Mouse (Mus musculus): ENCODE data around the gene Gng4. TPM values are rescaled to one million over a fixed set of nuclear protein-coding genes. Genes with fewer than 3 reads are reported as not detected.
A peak's percentile ranks its signal among the peaks of the same experiment; 100 is the strongest.

Gng4 gene
- total and polyA plus RNA-seq, 3 experiments = not detected

DNA sequence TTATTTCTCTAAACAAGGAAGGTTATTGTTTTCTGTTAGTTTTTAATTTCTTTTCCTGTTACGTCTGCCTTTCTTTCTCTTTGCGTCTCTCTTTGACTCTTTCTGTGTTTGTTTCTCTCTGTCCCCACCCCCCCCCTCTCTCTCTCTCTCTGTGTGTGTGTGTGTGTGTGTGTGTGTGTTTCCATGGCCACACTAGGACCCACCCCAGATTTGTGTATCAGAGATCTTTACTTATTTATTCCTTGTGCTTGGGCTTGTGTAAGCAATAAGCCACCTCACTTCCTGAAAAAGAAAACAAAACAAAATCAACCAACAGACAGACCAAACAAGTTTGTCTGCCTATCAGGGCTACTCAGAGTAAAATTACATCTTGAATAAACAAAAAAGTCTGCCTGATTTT, 82.5 kb downstream of the Gng4 start:
- TF ChIP-seq CTCF (IDR thresholded peaks at IDR 0.05 in 2 of 3, conservative IDR thresholded peaks at IDR 0.05 in 1 of 3; ENCODE audit: control insufficient read depth in 1 of 3, insufficient read depth in 1 of 3, low read depth in 2 of 3, low read length in 3 of 3, poor library complexity in 1 of 3, severe bottlenecking in 1 of 3) (no peak), ZKSCAN1 (IDR thresholded peaks at IDR 0.05; ENCODE audit: low read depth, low read length) (no peak), CHD2 (IDR thresholded peaks at IDR 0.05; ENCODE audit: low read length) (no peak), RCOR1 (IDR thresholded peaks at IDR 0.05; ENCODE audit: low read depth, low read length) (no peak), NELFE (IDR thresholded peaks at IDR 0.05; ENCODE audit: low read depth, low read length) (no peak), SMC3 (IDR thresholded peaks at IDR 0.05; ENCODE audit: low read depth, low read length) (no peak), MXI1 (IDR thresholded peaks at IDR 0.05; ENCODE audit: low read depth, low read length) (no peak), CHD1 (IDR thresholded peaks at IDR 0.05; ENCODE audit: low read depth, low read length) (no peak)
- no peak overlapping the region for H3K9ac ChIP-seq (ENCODE audit: control insufficient read depth, low read depth, low read length, poor library complexity, severe bottlenecking)
- H3K79me2 ChIP-seq (ENCODE audit: control insufficient read depth, insufficient read depth, low read length, poor library complexity) = no peaks in the 10 kb centered on the region
- no peak overlapping the region for H3K4me3 ChIP-seq (ENCODE audit: control insufficient read depth in 1 of 2, insufficient read depth in 1 of 2, low read depth in 2 of 2, low read length in 2 of 2)
- peak overlapping the region; percentile 19; the same call in 1 of the 2 replicates for H3K27ac ChIP-seq (ENCODE audit: control insufficient read depth, low read depth, low read length)
- H3K4me1 ChIP-seq (ENCODE audit: control insufficient read depth in 1 of 2, insufficient read depth in 2 of 2, low read length in 2 of 2) = peaks cover 3 to 14% of the 10 kb centered on the region in 2 experiments; a peak in 3 of 4 replicates
- no peaks in the 10 kb centered on the region for H3K27me3 ChIP-seq (ENCODE audit: control insufficient read depth in 1 of 2, insufficient read depth in 2 of 2, low read length in 2 of 2)
- H3K9me3 ChIP-seq (replicated peaks; ENCODE audit: insufficient read depth, low read length) = no peaks in the 10 kb centered on the region
- H3K36me3 ChIP-seq (ENCODE audit: control insufficient read depth in 1 of 2, insufficient read depth in 2 of 2, low read length in 2 of 2) = peaks cover 0 to 11% of the 10 kb centered on the region in 2 experiments; a peak in 2 of 4 replicates
- no peak for DNase-seq (ENCODE audit: low read depth, low spot score)

- no peaks in the 10 kb centered on the region for H3K9me3 ChIP-seq (replicated peaks; ENCODE audit: insufficient read depth, low read length)
- H3K36me3 ChIP-seq (ENCODE audit: control insufficient read depth in 1 of 2, insufficient read depth in 2 of 2, low read length in 2 of 2) = peaks cover 0 to 11% of the 10 kb centered on the region in 2 experiments; a peak in 2 of 4 replicates
- DNase-seq (ENCODE audit: low read depth, low spot score) = peak; percentile 69
- no peak overlapping the region for H3K9ac ChIP-seq (ENCODE audit: control insufficient read depth, low read depth, low read length, poor library complexity, severe bottlenecking)
- no peaks in the 10 kb centered on the region for H3K27me3 ChIP-seq (ENCODE audit: control insufficient read depth in 1 of 2, insufficient read depth in 2 of 2, low read length in 2 of 2)
- peaks cover 3 to 14% of the 10 kb centered on the region in 2 experiments; a peak in 3 of 4 replicates for H3K4me1 ChIP-seq (ENCODE audit: control insufficient read depth in 1 of 2, insufficient read depth in 2 of 2, low read length in 2 of 2)
- no peak overlapping the region for H3K27ac ChIP-seq (ENCODE audit: control insufficient read depth, low read depth, low read length)
- no peaks in the 10 kb centered on the region for H3K79me2 ChIP-seq (ENCODE audit: control insufficient read depth, insufficient read depth, low read length, poor library complexity)
- no peak overlapping the region for H3K4me3 ChIP-seq (ENCODE audit: control insufficient read depth in 1 of 2, insufficient read depth in 1 of 2, low read depth in 2 of 2, low read length in 2 of 2)
- TF ChIP-seq POLR2AphosphoS5 (IDR thresholded peaks at IDR 0.05; ENCODE audit: borderline replicate concordance, low read depth, low read length) (0 out of 2 replicates have a peak, but pooled peaks have one; percentile 22), MXI1 (IDR thresholded peaks at IDR 0.05; ENCODE audit: low read depth, low read length) (no peak), BHLHE40 (IDR thresholded peaks at IDR 0.05; ENCODE audit: borderline replicate concordance, low read depth, low read length) (no peak), SMC3 (IDR thresholded peaks at IDR 0.05; ENCODE audit: low read depth, low read length) (no peak), GABPA (IDR thresholded peaks at IDR 0.05; ENCODE audit: low read depth, low read length) (no peak), ZKSCAN1 (IDR thresholded peaks at IDR 0.05; ENCODE audit: low read depth, low read length) (no peak), MAX (IDR thresholded peaks at IDR 0.05; ENCODE audit: low read length) (peak; percentile 66; the same call in 1 of the 2 replicates), USF2 (IDR thresholded peaks at IDR 0.05; ENCODE audit: borderline replicate concordance in 1 of 2, insufficient read depth in 1 of 2, low read depth in 1 of 2, low read length in 2 of 2) (peak in 1 of 2 experiments; percentile 63; a peak in 2 of 4 replicates), ZC3H11A (IDR thresholded peaks at IDR 0.05; ENCODE audit: low read depth, low read length) (no peak), ETS1 (IDR thresholded peaks at IDR 0.05; ENCODE audit: low read depth, low read length) (no peak), TCF12 (IDR thresholded peaks at IDR 0.05; ENCODE audit: low read depth, low read length) (no peak), EP300 (IDR thresholded peaks at IDR 0.05; ENCODE audit: low read depth in 1 of 2, low read length in 2 of 2) (no peak), TBP (IDR thresholded peaks at IDR 0.05; ENCODE audit: low read depth, low read length) (no peak), RAD21 (IDR thresholded peaks at IDR 0.05; ENCODE audit: low read depth, low read length) (no peak), CHD1 (IDR thresholded peaks at IDR 0.05; ENCODE audit: low read depth, low read length) (no peak), MYC (IDR thresholded peaks at IDR 0.05; ENCODE audit: low read depth, low read length) (no peak), POLR2A (IDR thresholded peaks at IDR 0.05; ENCODE audit: control insufficient read depth in 1 of 2, insufficient read depth in 1 of 2, low read depth in 1 of 2, low read length in 2 of 2, poor library complexity in 1 of 2) (no peak), CTCF (IDR thresholded peaks at IDR 0.05 in 2 of 3, conservative IDR thresholded peaks at IDR 0.05 in 1 of 3; ENCODE audit: control insufficient read depth in 1 of 3, insufficient read depth in 1 of 3, low read depth in 2 of 3, low read length in 3 of 3, poor library complexity in 1 of 3, severe bottlenecking in 1 of 3) (no peak), NELFE (IDR thresholded peaks at IDR 0.05; ENCODE audit: low read depth, low read length) (no peak), MYB (IDR thresholded peaks at IDR 0.05; ENCODE audit: low read depth, low read length) (no peak), ZNF384 (IDR thresholded peaks at IDR 0.05; ENCODE audit: low read depth, low read length) (no peak), MAFK (IDR thresholded peaks at IDR 0.05; ENCODE audit: borderline replicate concordance, low read depth, low read length) (no peak), NRF1 (IDR thresholded peaks at IDR 0.05; ENCODE audit: insufficient read depth, low read depth, low read length, poor library complexity, severe bottlenecking) (peak; percentile 63; the same call in 1 of the 2 replicates), RCOR1 (IDR thresholded peaks at IDR 0.05; ENCODE audit: low read depth, low read length) (peak; percentile 69), E2F4 (IDR thresholded peaks at IDR 0.05; ENCODE audit: borderline replicate concordance, low read depth, low read length) (no peak), JUND (IDR thresholded peaks at IDR 0.05; ENCODE audit: low read depth, low read length) (no peak), POLR2AphosphoS2 (IDR thresholded peaks at IDR 0.05; ENCODE audit: low read length) (no peak)
Measured at GRCm38 (mm10) chr13:13867078-13867759, 83.4 kb downstream of the Gng4 start.

Measured in MEL (cell line).